Mouse (Mus musculus) kidney, adult 18-20 months (tissue): Measurements from ENCODE around the gene Tec.

Source experiments
- DNase-seq: peaks from one replicate; pipeline ENCODE4 v3.0.0; 2021

Gene Tec

DNA sequence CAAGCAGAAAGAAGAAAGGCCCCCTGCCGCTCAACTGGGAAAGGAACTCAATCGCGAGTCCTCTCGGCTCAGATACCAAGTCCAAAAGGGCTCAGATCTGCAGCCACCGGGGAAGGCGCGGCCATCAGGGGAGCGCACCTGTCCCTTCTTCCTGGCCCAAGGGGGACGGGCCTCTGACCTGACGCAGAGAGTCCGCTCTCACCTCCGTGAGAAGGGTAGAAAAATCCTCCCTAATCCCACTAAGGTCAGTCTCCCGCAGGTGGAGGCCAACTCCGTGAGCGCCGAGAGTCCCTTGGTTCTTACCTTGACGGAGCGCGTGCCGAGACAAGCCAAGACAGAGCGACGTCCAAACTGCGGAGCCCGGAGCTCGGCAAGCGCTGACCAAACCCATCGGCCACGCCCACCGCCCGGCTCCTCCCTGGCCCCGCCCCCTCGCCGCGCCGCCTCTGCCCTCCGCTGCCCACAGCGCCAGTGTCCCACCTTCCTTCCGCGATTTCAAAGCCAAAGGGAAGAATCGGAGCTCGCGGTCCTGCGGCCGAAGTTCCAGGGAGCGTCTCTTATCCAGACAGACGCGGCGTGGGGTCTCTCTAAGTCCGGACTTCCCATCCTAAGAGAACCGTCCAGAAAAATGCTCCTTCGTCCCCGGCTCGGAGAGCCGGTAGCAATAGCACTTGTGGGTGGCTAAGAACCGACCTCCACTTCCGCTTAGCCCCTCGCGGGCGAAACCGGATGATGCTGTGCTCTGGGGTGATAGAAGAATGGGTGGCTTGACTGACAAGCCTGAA is at the start of gene Tec:
Gene Tec (minus strand): TSS at position 393 of the 785 bp plus-strand sequence.
- peak; percentile 96 for DNase-seq

DNA sequence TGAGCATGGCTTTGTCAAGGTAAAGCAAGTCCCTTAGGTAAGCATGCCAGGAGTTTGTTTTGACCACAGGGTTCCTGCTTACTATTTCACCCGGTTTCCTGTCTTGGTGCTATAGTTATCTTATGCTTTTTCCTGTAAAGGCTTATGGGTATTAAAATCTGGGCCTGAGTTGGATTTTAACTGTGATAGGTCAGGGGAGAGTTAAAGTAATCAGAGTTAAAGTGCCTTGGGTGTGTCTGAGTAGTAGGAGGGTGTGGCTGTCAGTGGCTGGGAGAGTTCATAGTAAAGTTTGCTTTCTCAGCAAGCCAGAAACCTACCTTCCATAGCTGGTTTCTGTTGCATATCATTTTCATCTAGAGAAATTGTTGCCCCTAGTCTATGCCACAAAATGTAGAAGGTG is 48.6 kb upstream of the Tec start:
- no peak for DNase-seq

DNA sequence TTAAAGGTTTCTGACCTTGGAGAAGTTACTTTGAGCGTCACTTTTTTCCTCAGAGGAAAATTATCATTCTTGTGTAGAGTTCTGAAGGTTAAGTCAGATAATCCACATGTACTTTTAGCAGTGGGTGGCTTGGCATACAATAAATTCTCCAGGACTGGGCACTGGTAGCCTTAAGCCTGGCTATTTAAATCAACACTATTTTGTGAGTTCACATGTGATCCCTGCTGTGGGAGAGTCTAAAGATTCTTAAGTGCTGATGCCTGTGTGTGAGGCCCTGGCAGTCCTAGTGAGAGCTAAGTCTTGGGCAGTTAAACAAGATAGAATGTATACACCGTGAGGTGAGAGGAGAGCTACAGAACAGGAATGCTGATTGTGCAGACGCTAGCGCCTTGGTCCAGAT is 47.8 kb upstream of the Tec start:
- DNase-seq = peak; percentile 14

DNA sequence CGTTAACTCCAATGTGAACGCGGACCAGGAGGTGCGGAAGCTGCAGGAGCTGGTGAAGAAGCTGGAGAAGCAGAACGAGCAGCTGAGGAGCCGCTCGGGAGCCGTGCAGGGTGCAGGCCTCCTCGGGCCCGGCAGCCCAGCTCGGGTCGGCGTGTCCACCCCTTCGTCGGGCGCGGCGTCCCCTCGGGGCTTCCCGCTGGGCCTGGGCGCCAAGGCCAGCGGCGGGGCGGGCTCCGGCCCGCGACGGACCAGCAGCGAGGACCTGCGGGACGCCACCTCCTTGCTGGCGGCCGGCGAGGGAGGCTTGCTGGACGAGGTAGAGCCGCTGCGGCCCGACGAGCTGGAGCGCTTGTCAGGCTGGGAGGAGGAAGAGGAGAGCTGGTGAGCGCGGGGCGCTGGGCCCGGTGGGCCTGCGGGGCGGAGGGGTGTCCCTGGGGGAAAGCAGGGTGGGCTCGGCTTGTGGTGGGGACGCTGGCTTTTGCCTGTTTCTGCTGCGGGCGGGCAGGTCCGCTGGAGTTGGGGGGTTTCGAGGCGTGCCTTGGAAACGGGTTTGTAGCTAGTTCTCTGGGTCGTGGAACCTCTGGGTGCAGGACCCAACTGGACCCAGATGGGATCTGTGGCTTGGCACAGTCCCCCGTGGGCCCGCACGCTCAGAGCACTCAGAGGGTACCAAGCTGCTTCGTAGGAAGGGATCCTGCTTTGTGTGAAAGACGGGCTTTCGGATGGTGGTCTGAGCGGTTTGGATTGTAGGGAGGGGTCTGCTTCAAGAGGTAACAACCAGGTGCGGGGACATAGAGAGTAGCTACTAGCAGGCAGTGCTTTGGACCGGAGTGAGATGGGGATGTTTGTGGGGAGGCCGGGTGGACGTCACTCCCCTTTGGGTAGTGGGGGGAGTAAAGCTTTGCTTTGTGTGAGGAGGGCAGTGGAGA is 46.6 kb upstream of the Tec start:
- DNase-seq = no peak

DNA sequence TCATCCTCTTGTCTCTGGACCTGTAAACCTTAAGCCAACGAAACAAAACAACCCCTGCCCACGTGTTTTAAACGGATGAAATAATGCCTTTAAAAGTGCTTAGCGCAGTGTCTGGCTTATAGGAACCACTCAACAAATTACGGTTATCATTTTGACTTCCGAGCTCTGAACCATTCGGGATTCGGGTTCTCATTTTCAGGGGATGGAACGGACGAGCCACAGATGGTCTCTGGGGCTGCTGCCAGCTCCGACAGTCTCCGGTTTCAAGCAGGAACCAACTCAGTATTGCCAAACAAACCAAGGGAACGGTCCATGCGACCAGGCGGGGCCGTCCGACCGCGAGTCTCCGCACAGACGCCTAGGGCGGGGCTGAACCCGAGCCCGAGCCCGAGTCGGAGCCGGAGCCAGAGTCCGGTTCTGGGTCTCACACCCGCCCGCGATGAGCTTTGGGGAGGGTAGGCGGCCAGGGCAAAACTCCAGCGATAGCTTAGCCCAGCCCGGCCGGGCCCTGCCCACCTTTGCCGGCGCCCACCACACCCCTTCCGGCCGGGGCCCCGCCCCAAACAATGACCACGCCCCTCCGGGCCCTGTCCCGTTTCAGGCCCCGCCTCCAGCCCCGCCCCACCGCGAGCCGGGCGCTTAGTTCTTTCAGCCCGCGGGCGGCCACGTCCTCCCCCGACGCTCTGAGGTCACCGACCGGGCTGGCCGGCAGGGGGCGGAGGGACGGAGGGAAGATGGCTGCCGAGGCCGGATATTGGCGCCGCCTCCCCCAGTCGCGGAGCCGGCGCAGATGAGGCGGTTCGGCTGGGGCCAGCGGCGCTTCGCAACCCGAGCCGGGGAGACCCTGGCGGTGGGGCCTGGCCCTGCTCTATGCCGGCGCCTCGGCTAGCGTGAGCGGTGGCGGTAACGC is 45.6 kb upstream of the Tec start, which contains the start of gene Slain2:
Gene Slain2 (plus strand): TSS at position 657 of the 910 bp plus-strand sequence.
- peak; percentile 98 for DNase-seq

DNA sequence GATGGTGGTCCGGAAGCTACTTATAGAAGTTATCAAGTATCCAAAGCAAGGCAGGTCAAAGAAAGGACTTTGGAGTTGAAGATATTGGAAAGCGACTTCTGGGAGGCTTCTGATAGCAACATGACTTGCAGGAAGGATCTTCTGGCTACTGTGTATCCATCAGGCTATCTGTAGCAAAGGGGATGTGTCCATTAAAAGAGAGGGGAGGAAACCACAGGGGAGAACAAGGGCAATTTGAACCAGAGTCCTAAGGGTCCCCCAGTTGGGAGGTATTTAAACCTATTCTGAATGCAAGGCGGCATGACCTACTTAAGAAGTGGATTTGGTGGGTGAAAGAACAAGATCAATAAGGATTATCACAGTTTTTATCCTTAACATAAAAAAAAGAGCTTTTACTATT is 43.0 kb upstream of the Tec start:
- DNase-seq = no peak

DNA sequence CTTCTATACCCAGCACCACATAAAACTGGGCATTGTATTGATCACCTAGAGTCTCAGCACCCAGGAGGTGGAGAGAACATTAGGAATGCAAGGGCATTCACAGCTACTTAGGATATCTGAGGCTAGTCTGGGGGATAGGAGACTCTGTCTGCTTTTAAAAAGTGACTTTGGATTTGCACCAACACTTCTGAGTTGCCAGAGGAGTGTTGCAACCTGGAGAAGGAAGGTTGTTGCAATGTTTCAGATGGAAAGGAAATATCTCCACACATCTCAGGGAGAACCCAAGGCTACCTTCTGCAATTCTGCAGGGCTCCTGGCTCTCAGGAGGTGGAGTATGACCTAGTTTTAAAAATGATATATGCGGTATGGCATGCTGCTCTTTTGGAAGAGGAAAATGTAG is 42.1 kb upstream of the Tec start:
- DNase-seq = no peak

DNA sequence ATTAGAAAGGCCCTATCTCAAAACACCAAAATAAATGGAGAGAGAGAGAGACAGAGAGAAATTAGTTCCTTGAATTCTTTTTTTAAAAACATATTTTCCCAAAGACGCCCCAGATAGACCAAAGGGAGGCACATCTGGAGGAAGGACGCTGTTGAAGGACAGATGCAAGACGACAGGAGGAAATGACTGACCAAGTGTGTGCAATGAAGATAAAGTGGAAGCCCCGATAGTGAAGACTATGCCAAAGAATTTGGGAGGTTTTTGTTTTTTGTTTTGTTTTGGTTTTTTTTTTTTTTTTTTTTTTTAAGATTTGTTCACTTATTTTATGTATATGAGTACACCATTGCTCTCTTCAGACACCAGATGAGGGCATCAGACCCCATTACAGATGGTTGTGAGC is 41.1 kb upstream of the Tec start:
- DNase-seq = no peak

DNA sequence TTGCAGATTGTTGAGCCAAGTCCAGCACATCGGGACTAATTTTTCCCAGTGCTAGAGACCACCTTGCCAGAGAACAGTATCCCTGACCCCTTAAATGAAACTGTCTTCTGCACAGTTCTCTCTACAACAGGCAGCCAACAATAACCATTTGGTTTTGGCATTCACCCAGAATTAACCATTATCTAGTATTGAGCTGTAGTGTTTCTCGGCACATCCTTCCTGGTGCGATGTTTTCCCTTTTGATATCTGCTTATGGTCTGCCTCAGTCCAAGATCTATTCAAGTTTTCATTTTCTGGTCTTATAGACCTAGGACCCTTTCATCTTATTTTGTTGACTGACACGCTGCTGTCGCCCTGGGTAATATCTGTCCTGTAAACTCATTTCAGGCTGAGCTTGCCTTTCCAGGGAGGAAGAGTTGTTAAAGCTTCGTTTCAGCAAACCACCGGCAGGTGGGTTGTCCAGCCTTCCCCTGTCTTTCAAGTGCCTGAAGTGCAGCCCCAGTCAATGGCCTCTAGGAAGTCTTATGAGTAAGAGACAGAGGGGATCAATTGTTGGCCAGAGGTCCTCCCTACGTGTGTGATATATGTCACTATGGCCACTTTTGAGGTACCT is 40.1 kb upstream of the Tec start:
- DNase-seq = no peak

DNA sequence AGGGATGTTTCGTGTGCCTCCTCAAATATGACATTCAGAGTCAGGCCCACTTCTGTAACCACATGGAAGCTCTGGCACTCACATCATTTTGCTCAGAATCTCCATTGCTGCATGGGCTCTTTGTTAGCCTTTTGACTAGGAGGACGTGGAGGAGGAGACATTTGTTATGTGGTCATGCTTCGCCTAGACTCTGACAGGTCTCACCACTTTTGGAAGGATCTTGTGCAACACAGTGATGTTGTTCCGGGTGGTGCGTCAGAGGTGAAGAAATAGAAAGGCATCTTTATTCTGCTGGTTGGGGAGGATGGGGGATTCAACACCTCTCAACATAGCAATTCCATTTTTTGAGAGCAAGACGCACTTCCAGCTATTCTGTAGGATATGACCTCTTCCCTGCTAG is 39.1 kb upstream of the Tec start:
- DNase-seq = no peak

DNA sequence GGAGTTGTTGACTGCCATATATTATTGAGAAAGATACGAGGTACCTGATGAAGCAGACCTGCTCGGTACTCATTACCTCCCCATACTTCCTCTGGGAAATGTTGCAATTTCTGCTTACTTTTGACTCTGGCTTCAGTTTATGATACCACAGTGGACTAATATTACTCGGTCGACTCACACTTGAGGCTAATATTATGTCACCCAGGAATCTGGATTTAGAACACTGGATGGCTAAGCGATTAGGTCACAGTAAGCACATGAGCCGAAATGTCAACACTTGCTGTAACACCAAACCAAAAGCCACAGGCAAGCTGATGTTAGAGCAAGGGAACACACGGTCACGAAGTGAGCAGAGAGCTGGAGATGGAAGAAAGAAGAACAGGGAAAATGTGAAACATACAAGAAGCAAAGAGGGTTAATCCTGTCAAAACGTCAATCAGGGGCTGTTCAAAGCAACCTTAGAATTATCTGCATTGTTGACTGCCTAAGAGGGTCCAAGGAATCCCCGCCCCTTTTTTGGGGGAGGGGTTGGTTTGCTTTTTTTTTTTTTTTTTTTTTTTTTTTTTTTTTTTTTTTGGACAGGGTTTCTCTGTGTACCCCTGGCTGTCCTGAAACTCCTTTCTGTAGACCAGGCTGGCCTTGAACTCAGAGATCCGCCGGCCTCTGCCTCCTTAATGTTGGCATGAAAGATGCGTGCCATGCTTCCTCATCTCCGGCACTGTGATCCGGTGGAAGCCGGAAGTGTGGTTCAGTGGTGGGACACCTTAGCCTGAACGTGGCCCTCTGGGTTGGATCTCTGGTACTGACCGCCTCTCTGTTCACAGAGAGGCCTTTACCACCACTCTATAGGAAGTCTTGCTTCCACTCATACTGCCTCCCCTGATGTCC is 36.9 kb upstream of the Tec start:
- no peak for DNase-seq

DNA sequence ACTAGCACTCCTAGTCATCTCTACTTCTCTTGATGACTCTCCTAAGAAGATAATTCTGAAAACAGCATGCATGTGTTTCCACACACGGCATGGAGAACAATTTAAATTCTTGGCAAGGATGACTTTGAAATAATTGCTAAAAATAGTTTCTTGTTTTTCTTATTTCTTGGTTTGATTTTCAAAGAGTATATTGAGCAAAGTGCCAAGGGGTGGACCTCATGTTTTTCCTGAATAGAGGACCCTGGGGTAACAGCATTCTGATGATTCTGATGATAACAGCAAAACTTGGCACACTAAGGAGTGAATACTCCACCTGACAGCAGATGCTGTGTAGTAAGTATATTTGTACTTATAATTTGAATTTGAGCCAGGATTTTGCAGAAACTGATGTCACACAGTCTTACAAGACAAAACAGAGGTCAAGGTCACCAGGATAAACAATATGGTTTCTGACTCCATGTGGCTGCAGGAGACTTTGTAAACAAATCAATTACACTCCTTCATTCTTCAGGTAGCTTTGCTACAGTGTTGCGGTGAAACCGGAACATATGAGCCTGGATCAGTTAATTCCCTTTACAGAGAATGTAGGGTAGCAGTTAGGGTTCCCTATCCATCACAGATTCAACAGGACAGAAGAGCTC is 34.7 kb upstream of the Tec start:
- DNase-seq = no peak

DNA sequence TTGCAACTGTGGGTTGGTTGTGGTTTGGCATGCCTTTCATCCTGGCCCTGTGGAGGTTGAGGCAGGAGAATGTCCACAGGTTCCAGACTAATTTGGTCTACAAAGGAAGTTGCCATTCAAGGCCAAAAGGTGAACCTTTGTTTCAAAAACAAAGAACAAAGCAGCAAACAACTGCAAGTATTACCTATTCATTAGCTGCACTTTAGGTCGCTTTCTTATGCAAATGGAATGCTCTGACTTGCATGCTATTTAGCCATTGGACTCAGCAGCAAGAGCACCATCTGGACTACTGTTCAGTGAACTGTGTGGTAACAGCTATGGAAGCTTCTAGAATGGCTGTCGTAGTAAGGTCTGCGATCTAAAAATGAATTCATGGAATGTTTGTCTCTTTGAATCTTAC is 34.0 kb upstream of the Tec start:
- DNase-seq = no peak

DNA sequence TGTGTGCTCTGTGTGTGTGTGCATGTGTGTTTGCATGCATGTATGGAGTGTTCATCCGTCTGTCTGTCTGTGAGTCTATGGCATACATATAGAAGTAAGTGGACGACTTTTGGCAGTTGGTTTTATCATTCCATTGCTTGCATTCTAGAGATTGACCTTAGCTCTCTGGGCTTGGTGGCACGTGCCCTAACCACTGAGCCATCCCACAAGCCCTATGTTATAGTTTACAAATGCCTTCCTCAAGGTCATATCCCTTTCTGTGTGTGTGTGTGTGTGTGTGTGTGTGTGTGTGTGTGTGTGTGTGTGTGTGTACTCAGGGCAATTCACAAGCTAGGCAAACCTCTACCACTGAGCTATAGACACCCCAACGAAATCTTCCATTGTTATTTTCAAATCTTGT is 33.6 kb upstream of the Tec start:
- DNase-seq = no peak

DNA sequence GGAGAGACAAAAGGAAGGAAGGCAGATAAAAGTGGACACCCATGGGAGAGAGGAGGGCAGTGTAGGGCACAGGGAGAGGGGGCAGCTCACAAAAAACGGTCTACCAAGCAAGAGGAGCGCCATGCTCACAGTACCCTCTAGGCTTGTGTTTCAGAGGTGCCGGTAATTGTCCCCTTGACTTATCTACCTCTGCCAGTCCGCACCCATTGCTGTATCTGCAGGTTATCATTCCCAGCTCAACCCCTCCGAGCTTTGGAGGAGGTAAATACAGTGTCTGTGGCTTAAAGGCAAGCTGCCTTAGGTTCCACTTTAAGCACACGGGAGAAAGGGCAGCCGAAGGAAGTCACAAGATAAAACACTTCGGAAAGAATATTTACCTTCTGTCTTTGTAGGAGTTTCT is 31.0 kb upstream of the Tec start:
- DNase-seq = no peak

DNA sequence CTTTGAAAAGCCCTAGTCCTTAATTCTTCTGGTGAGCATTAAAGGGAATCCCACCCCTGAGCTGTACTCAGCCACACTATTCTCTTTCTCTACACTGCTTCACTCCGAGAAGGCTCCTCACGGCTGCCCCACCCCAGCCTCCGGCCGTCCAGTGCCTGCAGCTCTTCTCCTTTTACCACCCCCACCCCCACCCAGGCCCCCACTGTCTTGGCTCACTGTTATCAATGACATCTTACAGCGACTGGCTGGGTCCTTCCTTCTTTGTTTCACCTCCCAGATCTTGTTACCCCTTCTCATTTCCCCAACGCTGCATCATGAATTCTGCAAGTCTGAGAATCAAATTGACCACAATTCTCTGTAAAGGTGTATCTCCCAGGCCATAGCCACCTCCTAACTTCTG is 29.7 kb upstream of the Tec start:
- DNase-seq = no peak

DNA sequence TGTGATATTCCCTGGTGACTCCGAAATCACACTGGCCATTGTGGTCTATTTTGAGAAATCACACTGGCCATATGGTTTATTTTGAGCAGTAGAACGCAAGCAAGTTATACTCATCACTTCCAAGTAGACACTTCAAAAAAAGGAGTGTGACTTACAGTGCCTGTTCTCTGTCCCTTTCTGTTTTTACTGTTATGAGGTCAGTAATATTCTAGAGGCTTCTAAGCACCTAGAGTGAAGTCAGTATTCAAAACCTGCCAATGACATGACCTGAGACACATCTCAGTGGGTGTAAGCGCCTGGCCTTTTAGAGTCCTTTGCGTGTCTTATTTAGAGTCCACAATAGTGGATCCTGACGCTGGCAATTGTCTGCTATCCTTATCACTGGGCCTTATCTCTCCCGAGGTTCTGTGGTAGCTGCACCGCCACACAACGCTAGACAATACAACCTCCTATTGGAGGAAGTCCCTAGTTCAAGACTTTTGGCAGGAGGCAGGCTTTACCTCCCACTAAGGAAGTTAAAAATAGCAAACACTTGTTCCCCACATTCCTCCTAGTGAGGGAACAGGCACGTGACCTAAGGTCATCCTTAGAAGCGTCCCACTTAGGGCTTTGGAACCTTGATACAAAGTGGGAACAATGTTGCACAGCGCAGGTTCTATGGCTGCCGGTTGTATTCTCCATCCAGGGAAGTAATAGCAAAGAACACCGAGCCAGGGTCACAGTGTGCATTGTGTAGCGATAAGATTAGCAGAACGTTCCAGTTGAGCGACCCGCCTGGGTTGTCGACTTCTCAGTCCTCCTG is 28.4 kb upstream of the Tec start:
- DNase-seq = peak; percentile 6

DNA sequence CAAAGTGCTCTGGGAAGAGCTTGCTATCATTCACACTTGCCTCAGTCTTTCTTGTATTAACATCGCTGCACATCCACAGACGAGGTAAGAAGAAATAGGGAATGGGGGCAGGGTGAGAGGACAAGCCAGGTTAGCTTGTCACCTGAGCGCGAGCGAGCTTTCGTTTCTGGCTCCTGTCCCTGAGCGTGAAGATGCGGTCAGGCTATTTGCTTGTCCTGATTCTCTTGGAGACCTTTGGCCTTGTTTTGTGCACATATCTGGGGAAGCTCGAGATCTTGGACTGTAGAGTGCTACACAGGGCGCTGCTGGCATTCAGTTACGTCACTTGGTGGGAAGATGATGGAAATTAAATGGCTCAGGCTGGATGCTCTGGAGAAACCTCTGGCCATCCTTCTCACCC is 27.0 kb upstream of the Tec start:
- DNase-seq = no peak

DNA sequence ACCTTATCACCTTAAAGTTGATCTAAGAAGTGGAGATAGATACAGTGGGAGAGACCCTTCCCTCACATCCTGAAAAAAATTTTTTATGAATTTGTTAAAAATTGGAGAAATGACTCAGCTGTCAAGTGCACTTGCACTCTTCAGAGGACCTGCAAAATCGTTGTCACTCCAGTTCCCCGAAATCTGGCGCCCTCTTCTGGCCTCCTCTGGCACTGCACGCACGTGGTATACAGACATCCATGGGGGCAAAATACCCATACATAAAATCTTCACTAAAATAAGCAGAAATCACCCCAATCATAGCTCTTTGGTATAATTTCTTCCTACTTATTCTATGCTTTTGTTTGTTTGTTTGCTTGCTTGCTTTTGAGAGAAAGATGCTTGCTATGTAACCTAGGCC is 25.7 kb upstream of the Tec start:
- DNase-seq = no peak

DNA sequence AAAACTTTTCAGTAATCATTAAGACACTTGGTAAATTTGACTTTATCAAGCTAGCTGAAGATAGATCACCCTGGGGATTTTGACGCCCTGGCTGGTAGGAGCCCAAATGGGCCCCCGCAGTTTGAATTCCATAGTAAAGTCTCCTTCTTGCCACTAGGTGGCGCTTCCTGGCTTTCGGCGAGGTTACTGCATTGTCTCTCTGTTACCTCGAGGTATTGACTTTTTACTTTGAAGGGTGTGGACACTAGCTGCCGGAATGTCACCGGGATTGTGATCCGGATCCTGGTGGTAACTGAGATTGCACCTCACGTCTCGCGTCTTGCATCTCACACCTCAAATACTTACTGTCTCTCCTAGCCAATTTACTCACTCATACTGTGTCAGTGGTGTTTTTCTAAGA is 23.3 kb upstream of the Tec start:
- DNase-seq = peak; percentile 60
